Mouse (Mus musculus): ENCODE data around the gene Mxra7.

GRCm38 (mm10) chr11:116819932-116820593, 7.8 kb downstream of the Mxra7 start:
- TF ChIP-seq POLR2A (IDR thresholded peaks at IDR 0.05; ENCODE audit: insufficient read length, low read depth): no peak
- no peak for TF ChIP-seq E2F4 (IDR thresholded peaks at IDR 0.05; ENCODE audit: insufficient read depth)
